Mouse (Mus musculus): Measurements from ENCODE around the gene Gm11032.

GRCm38 (mm10) chr11:4593849-4594607 is 25.8 kb upstream of the Gm11032 start:
- TF ChIP-seq CTCF (IDR thresholded peaks at IDR 0.05; ENCODE audit: control insufficient read depth, insufficient read depth, low read length) (no peak; the same call in 1 of the 2 replicates), POLR2A (IDR thresholded peaks at IDR 0.05; ENCODE audit: borderline replicate concordance, control insufficient read depth, low read depth, low read length) (peak; percentile 24; the same call in 1 of the 2 replicates)
